ENCODE assay signal across 10 mouse cellular contexts in the genomic region with DNA sequence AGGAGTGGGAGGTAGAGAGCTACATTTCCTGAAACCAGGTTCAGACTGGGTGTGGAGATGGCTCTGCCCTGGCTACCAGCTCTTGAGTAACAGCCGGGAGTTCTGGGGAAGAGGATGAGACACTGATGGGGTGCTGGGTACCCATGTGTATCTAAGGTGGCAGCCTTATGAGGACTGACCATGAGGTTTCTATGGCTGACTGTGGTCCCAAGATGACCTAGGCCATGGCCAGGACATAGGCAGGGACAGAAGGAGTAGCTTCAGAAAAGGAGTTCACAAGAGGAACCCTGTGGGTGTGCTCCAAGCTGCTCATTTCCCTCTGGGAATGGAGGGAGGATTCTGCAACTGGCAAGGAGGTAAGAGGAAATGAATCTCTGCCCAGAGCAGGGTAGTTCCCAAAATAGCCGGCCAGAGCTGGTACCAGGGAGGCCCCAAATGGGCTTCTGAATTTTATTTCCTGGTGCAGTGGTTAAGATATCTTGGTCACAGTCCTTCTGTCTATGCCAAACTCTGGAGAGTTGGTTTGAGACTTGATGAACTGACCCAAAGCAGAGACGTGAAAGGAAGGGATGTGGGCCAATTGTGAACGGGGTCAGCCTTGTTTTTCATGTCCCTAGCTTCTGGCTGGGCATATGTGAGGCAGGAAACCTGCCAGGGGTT. TPM values are rescaled to one million over a fixed set of nuclear protein-coding genes. Genes with fewer than 3 reads are reported as not detected.
A peak's percentile ranks its signal among the peaks of the same experiment; 100 is the strongest.
DNase-seq lines count a peak whose midpoint lies in the region; ATAC-seq and TF ChIP-seq lines count a peak whose summit lies in the region.
"Had no signal": no experiment of that assay in that cellular context is flagged by ENCODE, and none has a peak within 500 bp of the region (broad histone marks: within the 10 kb centered on the region; RNA-seq: fewer than 3 reads in every experiment).

No protein-coding gene starts in this region.

- no peak overlapping the region for H3K4me3 ChIP-seq in kidney, embryonic 16.5 days (ENCODE audit: low read length)
- no peak overlapping the region for H3K4me3 ChIP-seq in bone marrow, adult 2 months (replicated peaks; ENCODE audit: control insufficient read depth, low read depth, low read length)
- no peak overlapping the region for H3K4me3 ChIP-seq in limb, embryonic 14.5 days (replicated peaks; ENCODE audit: low read length)
- H3K4me3 ChIP-seq: forebrain, embryonic 15.5 days had no signal

- H3K4me1 ChIP-seq in kidney, embryonic 16.5 days (ENCODE audit: insufficient read depth, low read length): peaks cover 14% of the 10 kb centered on the region
- peaks cover 2% of the 10 kb centered on the region; the same call in 1 of the 2 replicates for H3K4me1 ChIP-seq in bone marrow, adult 2 months (ENCODE audit: control insufficient read depth, insufficient read depth, low read length)
- H3K4me1 ChIP-seq in limb, embryonic 14.5 days (ENCODE audit: control insufficient read depth, insufficient read depth, low read length): peaks cover 27% of the 10 kb centered on the region

- TF ChIP-seq CTCF in bone marrow, adult 2 months (IDR thresholded peaks at IDR 0.05; ENCODE audit: control insufficient read depth, insufficient read depth, low read length): no peak

- H3K4me2 ChIP-seq in kidney, embryonic 16.5 days (replicated peaks; ENCODE audit: low read depth, low read length): no peak overlapping the region
- 0 out of 2 replicates have a peak overlapping the region, but pooled peaks have one; percentile 3 for H3K4me2 ChIP-seq in limb, embryonic 14.5 days (replicated peaks; ENCODE audit: low read depth, low read length, severe bottlenecking)

- peak overlapping the region; percentile 97 for H3K27ac ChIP-seq in kidney, embryonic 16.5 days (ENCODE audit: low read length)
- H3K27ac ChIP-seq in bone marrow, adult 2 months (ENCODE audit: control insufficient read depth, insufficient read depth, low read depth, low read length, poor library complexity): peak overlapping the region; percentile 29; the same call in 1 of the 2 replicates
- 0 out of 2 replicates have a peak overlapping the region, but pooled peaks have one; percentile 83 for H3K27ac ChIP-seq in limb, embryonic 14.5 days (replicated peaks; ENCODE audit: low read depth, low read length)

- TF ChIP-seq POLR2A in bone marrow, adult 2 months (IDR thresholded peaks at IDR 0.05; ENCODE audit: borderline replicate concordance, control insufficient read depth, low read depth, low read length): no peak
- TF ChIP-seq POLR2A in limb, embryonic 14.5 days (IDR thresholded peaks at IDR 0.05; ENCODE audit: borderline replicate concordance, extremely low read depth, insufficient read depth, insufficient read length): no peak

- no peak for ATAC-seq in kidney, embryonic 16.5 days (ENCODE audit: low FRiP score, low TSS enrichment)
- no peak for ATAC-seq in limb, embryonic 14.5 days (ENCODE audit: low FRiP score, low read depth)
- ATAC-seq: forebrain, embryonic 15.5 days had no signal

- H3K27me3 ChIP-seq in kidney, embryonic 16.5 days (ENCODE audit: insufficient read depth, low read length): no peaks in the 10 kb centered on the region
- H3K27me3 ChIP-seq in limb, embryonic 14.5 days (ENCODE audit: control insufficient read depth, insufficient read depth, low read length): no peaks in the 10 kb centered on the region
- H3K27me3 ChIP-seq: forebrain, embryonic 15.5 days had no signal

- no peak overlapping the region for H3K9ac ChIP-seq in kidney, embryonic 16.5 days (replicated peaks; ENCODE audit: low read length)
- no peak overlapping the region for H3K9ac ChIP-seq in limb, embryonic 14.5 days (ENCODE audit: low read depth, low read length, severe bottlenecking)
- H3K9ac ChIP-seq: forebrain, embryonic 15.5 days had no signal

- no peak for DNase-seq in kidney, postnatal 36 days
- DNase-seq in heart, adult 8-10 months (ENCODE audit: low spot score): peak; percentile 42
- no peak for DNase-seq in limb, embryonic 14.5 days (ENCODE audit: low spot score)
- no peak for DNase-seq in right cerebral cortex, postnatal 25 days
- DNase-seq in right cerebral cortex, adult 18-20 months: no peak
- no peak for DNase-seq in spleen, postnatal 36 days (ENCODE audit: low spot score in 2 of 2)
- DNase-seq: lung, postnatal 4 days had no signal

- WGBS in kidney, embryonic 16.5 days: 80% methylated on average over 4 of the region's 4 CpGs
- 35% methylated on average over 4 of the region's 4 CpGs for WGBS in bone marrow, adult 2 months
- WGBS in limb, embryonic 14.5 days: 67% methylated on average over 4 of the region's 4 CpGs

- H3K36me3 ChIP-seq in kidney, embryonic 16.5 days (ENCODE audit: insufficient read depth, low read length): no peaks in the 10 kb centered on the region
- no peaks in the 10 kb centered on the region for H3K36me3 ChIP-seq in limb, embryonic 14.5 days (ENCODE audit: control insufficient read depth, insufficient read depth, low read length)
- H3K36me3 ChIP-seq: forebrain, embryonic 15.5 days had no signal

- H3K9me3 ChIP-seq in kidney, embryonic 16.5 days (ENCODE audit: low read length): no peaks in the 10 kb centered on the region
- H3K9me3 ChIP-seq in limb, embryonic 14.5 days (ENCODE audit: control insufficient read depth, low read length): no peaks in the 10 kb centered on the region
- H3K9me3 ChIP-seq: forebrain, embryonic 15.5 days had no signal

RNA-seq across cellular contexts. Expression of a gene that starts 1.6 kb away (rescaled TPM):
- 10.4 and 10.9 TPM in 2 replicates for polyA plus RNA-seq in kidney, embryonic 16.5 days (2015; fragmentation: Nextera tagmentation; extraction: Ambion mirVana)
- 15.4 and 35.2 TPM in 2 replicates for polyA plus RNA-seq in bone marrow, adult 2 months (2011; ENCODE audit: insufficient read depth, insufficient read length, low replicate concordance, missing spikeins)
- total RNA-seq in heart, adult 8-10 months (2022): 1 to 10 TPM; 1.4 to 2.1 (median 1.9) TPM
- 14.5 and 19.6 TPM in 2 replicates for polyA plus RNA-seq in limb, embryonic 14.5 days (2012; rRNA removed)
- 9.1 and 9.4 TPM in 2 replicates for polyA plus RNA-seq in limb, embryonic 14.5 days (2014; fragmentation: Nextera tagmentation; extraction: Ambion mirVana)

RNA-seq across cellular contexts. Expression of a gene that starts 4.1 kb away (rescaled TPM):
- polyA plus RNA-seq in kidney, embryonic 16.5 days (2015; fragmentation: Nextera tagmentation; extraction: Ambion mirVana): 0.31 TPM in 1 of 2 replicates, not detected in the other
- not detected in 2 replicates for polyA plus RNA-seq in bone marrow, adult 2 months (2011; ENCODE audit: insufficient read depth, insufficient read length, low replicate concordance, missing spikeins)
- not detected for total RNA-seq in heart, adult 8-10 months (2022)
- 6.2 and 6.5 TPM in 2 replicates for polyA plus RNA-seq in limb, embryonic 14.5 days (2012; rRNA removed)
- 1.0 and 1.5 TPM in 2 replicates for polyA plus RNA-seq in limb, embryonic 14.5 days (2014; fragmentation: Nextera tagmentation; extraction: Ambion mirVana)
- polyA plus RNA-seq: forebrain, embryonic 15.5 days had no signal

RNA-seq across cellular contexts. Expression of a gene that starts 36.5 kb away (rescaled TPM):
- polyA plus RNA-seq in kidney, embryonic 16.5 days (2015; fragmentation: Nextera tagmentation; extraction: Ambion mirVana): 2.9 and 3.9 TPM in 2 replicates
- polyA plus RNA-seq in bone marrow, adult 2 months (2011; ENCODE audit: insufficient read depth, insufficient read length, low replicate concordance, missing spikeins): 5.5 and 17.5 TPM in 2 replicates
- total RNA-seq in heart, adult 8-10 months (2022): under 1 TPM; 0.31 to 0.49 (median 0.32) TPM
- polyA plus RNA-seq in limb, embryonic 14.5 days (2012; rRNA removed): 44.6 and 49.9 TPM in 2 replicates
- polyA plus RNA-seq in limb, embryonic 14.5 days (2014; fragmentation: Nextera tagmentation; extraction: Ambion mirVana): 17.5 and 25.9 TPM in 2 replicates

RNA-seq across cellular contexts. Expression of a gene that starts 48.4 kb away (rescaled TPM):
- polyA plus RNA-seq in kidney, embryonic 16.5 days (2015; fragmentation: Nextera tagmentation; extraction: Ambion mirVana): 104 and 110 TPM in 2 replicates
- 69.2 and 133 TPM in 2 replicates for polyA plus RNA-seq in bone marrow, adult 2 months (2011; ENCODE audit: insufficient read depth, insufficient read length, low replicate concordance, missing spikeins)
- 10 to 100 TPM; 30.1 to 36.9 (median 33.7) TPM for total RNA-seq in heart, adult 8-10 months (2022)
- 150 and 245 TPM in 2 replicates for polyA plus RNA-seq in limb, embryonic 14.5 days (2012; rRNA removed)
- 82.4 and 86.7 TPM in 2 replicates for polyA plus RNA-seq in limb, embryonic 14.5 days (2014; fragmentation: Nextera tagmentation; extraction: Ambion mirVana)

RNA-seq across cellular contexts. Expression of a gene that starts 53.5 kb away (rescaled TPM):
- 621 and 666 TPM in 2 replicates for polyA plus RNA-seq in kidney, embryonic 16.5 days (2015; fragmentation: Nextera tagmentation; extraction: Ambion mirVana)
- polyA plus RNA-seq in bone marrow, adult 2 months (2011; ENCODE audit: insufficient read depth, insufficient read length, low replicate concordance, missing spikeins): 50.7 and 70.0 TPM in 2 replicates
- total RNA-seq in heart, adult 8-10 months (2022): 1,000 to 10,000 TPM; 2,127 to 2,243 (median 2,213) TPM
- polyA plus RNA-seq in limb, embryonic 14.5 days (2012; rRNA removed): 347 and 412 TPM in 2 replicates
- 455 and 465 TPM in 2 replicates for polyA plus RNA-seq in limb, embryonic 14.5 days (2014; fragmentation: Nextera tagmentation; extraction: Ambion mirVana)

Comparison
In these comparisons a context has a peak if more than half of its experiments do, and no peak if none do; other contexts are left out.
1. H3K27ac ChIP-seq: peak in every context shown above with its lines; median percentile 97 in kidney, embryonic 16.5 days; 83 in limb, embryonic 14.5 days; 29 in bone marrow, adult 2 months.